Mouse (Mus musculus) forebrain, embryonic 16.5 days (tissue): ENCODE data around the gene Accs. TPM values are rescaled to one million over a fixed set of nuclear protein-coding genes. Genes with fewer than 3 reads are reported as not detected.

Experiments
- ATAC-seq: fragments of 200-750 bp; cut with Nextera tagmentation; 2 replicates; pipeline ENCODE4 v1.8.0; 2017; ENCODE audit warnings: mild to moderate bottlenecking, moderate library complexity
- H3K27ac ChIP-seq: fragments of 300-500 bp; sonication (generic); 2 replicates; pipeline ENCODE4 v1.5.1; 2014; ENCODE audit warnings: low read length, control low read depth
- H3K27me3 ChIP-seq: fragments of 300-500 bp; sonication (generic); replicated peaks from 2 replicates; pipeline ENCODE4 v1.6.1; 2014; ENCODE audit warnings: low read length; ENCODE audit not compliant: control insufficient read depth, insufficient read depth
- H3K36me3 ChIP-seq: fragments of 300-500 bp; sonication (generic); 2 replicates; pipeline ENCODE4 v1.6.1; 2014; ENCODE audit not compliant: control insufficient read depth, insufficient read depth
- H3K4me1 ChIP-seq: fragments of 300-500 bp; sonication (generic); replicated peaks from 2 replicates; pipeline ENCODE4 v1.6.1; 2014; ENCODE audit warnings: low read length; ENCODE audit not compliant: control insufficient read depth, insufficient read depth
- H3K4me2 ChIP-seq: fragments of 300-500 bp; sonication (generic); 2 replicates; pipeline ENCODE4 v1.6.1; 2014; ENCODE audit warnings: mild to moderate bottlenecking, low read length, control low read depth
- H3K4me3 ChIP-seq: fragments of 300-500 bp; sonication (generic); replicated peaks from 2 replicates; pipeline ENCODE4 v1.5.1; 2014; ENCODE audit warnings: mild to moderate bottlenecking, low read length, control low read depth
- H3K9ac ChIP-seq: fragments of 300-500 bp; sonication (generic); replicated peaks from 2 replicates; pipeline ENCODE4 v1.6.1; 2014; ENCODE audit warnings: low read depth, low read length, control low read depth
- H3K9me3 ChIP-seq: fragments of 300-500 bp; sonication (generic); 2 replicates; pipeline ENCODE4 v1.6.1; 2016; ENCODE audit warnings: low read length; ENCODE audit not compliant: control insufficient read depth
- WGBS: fragments of 180-500 bp; shearing (Covaris S2); extraction: QIAGEN DNeasy Blood & Tissue Kit; methylation state at CpG from one replicate; pipeline ENCODE4 v1.1.7; 2014; 5-methylcytosine and 5-hydroxymethylcytosine counted together
- polyA plus RNA-seq: library from polyadenylated mRNA; unstranded; fragments of >200 nt; fragmentation: Nextera tagmentation; extraction: Ambion mirVana; gene quantifications from 2 replicates; pipeline ENCODE4 v1.2.1, GENCODE M21; 2015

The Accs gene
- polyA plus RNA-seq, 1 experiment from 2014 or later: 7.2 TPM

DNA sequence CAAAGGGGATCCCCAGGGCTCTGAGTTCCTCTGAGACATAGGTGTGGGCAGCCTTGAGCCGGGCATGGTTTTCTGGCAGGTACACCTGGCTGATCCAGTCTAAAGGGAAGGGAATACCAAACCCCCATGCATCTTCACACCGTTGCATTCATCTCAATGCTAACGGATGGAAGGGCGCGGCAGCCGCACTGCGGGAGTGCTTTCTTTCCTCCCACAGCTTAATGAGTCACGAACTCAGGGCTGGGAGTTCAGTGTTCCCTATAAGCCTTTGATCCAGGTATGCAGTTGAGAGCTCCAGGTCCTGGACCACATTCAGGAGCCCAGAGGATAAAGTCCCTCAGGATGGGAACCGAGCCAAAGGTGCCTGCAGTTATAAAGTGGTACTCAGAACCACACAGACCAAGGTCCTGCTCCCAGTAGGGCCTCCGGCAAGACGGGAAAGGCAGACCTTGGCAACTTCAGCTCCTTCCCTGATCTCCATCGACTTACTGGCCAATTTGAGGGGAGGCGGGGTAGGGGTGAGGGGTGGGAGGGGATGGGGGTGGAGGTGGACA is 13.4 kb downstream of the Accs start:
- H3K4me1 ChIP-seq: no peaks in the 10 kb centered on the region
- ATAC-seq: no peak
- no peak overlapping the region for H3K27ac ChIP-seq
- H3K27me3 ChIP-seq: no peaks in the 10 kb centered on the region
- H3K4me2 ChIP-seq: no peak overlapping the region
- no peak overlapping the region for H3K4me3 ChIP-seq
- peaks cover 3% of the 10 kb centered on the region; the same call in 1 of the 2 replicates for H3K9me3 ChIP-seq
- no peak overlapping the region for H3K9ac ChIP-seq
- WGBS: 69% methylated on average over 13 of the region's 13 CpGs
- peaks cover 17% of the 10 kb centered on the region for H3K36me3 ChIP-seq

DNA sequence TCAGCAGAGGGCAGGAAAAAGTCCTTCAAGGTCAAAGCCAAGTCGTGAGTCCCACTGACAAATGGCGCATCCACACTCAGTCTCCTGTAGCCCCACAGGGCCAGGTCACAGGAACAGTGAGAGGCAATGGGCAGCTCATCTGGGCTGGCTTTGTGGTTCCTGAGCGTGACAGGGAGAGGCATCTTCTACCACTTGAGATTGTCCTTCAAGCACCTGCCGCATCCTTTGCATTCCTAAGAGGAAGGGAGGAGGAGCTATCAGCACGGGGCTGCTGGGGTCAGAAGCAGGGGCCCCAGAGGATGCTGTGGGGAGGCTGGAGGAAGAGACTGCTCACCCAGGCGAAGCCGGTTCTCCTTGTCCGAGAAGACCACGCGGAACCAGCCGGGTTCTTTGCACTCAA is 14.1 kb downstream of the Accs start:
- no peak overlapping the region for H3K4me3 ChIP-seq
- WGBS: 80% methylated on average over 11 of the region's 11 CpGs
- H3K36me3 ChIP-seq: peaks cover 10% of the 10 kb centered on the region
- H3K27ac ChIP-seq: no peak overlapping the region
- H3K4me1 ChIP-seq: no peaks in the 10 kb centered on the region
- H3K9me3 ChIP-seq: peaks cover 1% of the 10 kb centered on the region; the same call in 1 of the 2 replicates
- no peak for ATAC-seq
- H3K9ac ChIP-seq: no peak overlapping the region
- H3K4me2 ChIP-seq: no peak overlapping the region
- no peaks in the 10 kb centered on the region for H3K27me3 ChIP-seq

DNA sequence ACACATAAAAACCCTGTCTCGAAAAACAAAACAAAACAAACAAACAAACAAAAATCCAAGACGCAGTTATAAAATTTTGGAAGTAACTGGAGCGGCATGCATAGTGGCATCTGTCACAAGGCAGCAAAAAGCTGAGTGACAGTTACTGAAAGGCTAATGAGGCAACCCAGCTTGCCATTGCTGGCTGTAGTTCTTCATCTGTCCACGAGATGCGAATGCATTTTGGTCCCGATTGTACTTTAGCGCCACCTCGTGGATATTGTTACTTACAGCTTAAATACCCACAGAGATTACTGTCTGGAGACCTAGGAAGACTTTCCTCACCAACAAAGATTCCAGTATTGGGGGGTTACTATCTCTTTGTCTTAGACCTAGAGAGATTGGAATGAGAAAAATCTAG is 26.2 kb downstream of the Accs start:
- H3K27me3 ChIP-seq: no peaks in the 10 kb centered on the region
- no peaks in the 10 kb centered on the region for H3K9me3 ChIP-seq
- no peaks in the 10 kb centered on the region for H3K36me3 ChIP-seq
- no peak overlapping the region for H3K9ac ChIP-seq
- peak; percentile 18 for ATAC-seq
- H3K27ac ChIP-seq: no peak overlapping the region
- no peak overlapping the region for H3K4me2 ChIP-seq
- H3K4me3 ChIP-seq: no peak overlapping the region
- H3K4me1 ChIP-seq: peaks cover 10% of the 10 kb centered on the region
- WGBS: 12% methylated on average over 8 of the region's 8 CpGs

DNA sequence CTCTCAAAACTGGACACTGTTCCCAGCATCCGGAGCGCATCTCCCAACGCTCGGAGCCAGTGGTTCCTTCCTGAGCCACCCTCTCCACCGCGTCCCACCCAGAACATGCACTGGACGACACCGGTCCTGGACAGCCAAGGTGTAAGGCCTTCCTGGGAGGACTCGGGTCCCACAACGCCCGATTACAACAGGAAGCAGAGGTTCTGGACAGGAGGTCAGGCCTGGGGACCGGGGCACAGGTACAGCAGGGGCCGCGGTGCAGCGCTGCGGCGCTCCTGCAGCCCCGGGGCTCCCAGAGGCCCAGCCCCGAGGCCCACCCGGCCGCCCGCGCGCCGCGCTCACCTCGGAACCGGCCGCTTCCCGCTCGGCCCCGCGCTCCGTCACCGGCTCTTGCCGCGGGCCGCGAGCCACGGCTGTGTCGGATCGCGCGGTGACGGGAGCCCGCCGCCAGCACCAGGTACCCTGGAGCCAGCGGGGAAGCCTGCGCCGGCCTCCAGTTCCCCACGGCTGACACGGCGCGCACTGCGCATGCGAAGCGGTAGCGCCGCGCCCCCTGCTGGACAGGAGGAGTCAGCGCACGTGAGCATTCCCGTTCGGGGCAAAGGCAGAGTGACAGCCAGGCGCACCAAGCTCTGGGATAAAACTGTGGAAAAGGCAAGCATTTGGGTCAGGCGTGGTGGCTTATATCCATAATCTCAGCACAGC is 27.5 kb downstream of the Accs start, which contains the start of gene Ext2:
Gene Ext2 (minus strand): TSS at position 524 of the 705 bp plus-strand sequence.
- H3K9ac ChIP-seq: peak within 1 kb of the TSS; percentile 95
- peak within 1 kb of the TSS; percentile 38; the same call in 1 of the 2 replicates for H3K27ac ChIP-seq
- no peaks in the 10 kb centered on the region for H3K36me3 ChIP-seq
- no peaks in the 10 kb centered on the region for H3K27me3 ChIP-seq
- peaks cover 10% of the 10 kb centered on the region for H3K4me1 ChIP-seq
- peak; percentile 94 for ATAC-seq
- H3K4me2 ChIP-seq: peak within 1 kb of the TSS; percentile 53
- WGBS: 0% methylated on average over 54 of the region's 66 CpGs
- H3K4me3 ChIP-seq: peak within 1 kb of the TSS; percentile 68
- H3K9me3 ChIP-seq: no peaks in the 10 kb centered on the region

DNA sequence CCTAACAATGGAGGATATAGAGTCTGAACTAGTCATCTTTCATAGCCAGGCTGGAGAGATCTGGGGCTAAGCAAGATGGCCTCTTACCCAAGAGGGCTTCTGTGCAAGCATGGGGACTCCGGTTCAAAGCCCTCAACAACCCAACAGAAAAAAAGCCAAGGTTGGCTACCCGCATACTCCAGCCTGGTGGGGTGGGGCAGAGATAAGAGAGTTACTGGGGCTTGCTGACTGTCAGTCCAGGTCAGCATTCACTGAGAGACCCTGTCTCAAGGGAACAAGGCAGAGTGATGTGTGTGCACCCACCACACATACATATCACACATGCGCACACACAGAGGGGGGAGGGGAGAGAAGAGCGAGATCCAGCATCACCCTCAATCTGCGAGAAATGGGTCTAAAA is 32.0 kb downstream of the Accs start:
- Histone ChIP-seq H3K4me1 (peaks cover 10% of the 10 kb centered on the region), H3K4me3 (no peak overlapping the region), H3K27me3 (no peaks in the 10 kb centered on the region), H3K27ac (no peak overlapping the region), H3K9me3 (no peaks in the 10 kb centered on the region), H3K4me2 (no peak overlapping the region), H3K36me3 (peaks cover 3% of the 10 kb centered on the region; the same call in 1 of the 2 replicates), H3K9ac (no peak overlapping the region)
- no peak for ATAC-seq
- 97% methylated on average over 5 of the region's 5 CpGs for WGBS

DNA sequence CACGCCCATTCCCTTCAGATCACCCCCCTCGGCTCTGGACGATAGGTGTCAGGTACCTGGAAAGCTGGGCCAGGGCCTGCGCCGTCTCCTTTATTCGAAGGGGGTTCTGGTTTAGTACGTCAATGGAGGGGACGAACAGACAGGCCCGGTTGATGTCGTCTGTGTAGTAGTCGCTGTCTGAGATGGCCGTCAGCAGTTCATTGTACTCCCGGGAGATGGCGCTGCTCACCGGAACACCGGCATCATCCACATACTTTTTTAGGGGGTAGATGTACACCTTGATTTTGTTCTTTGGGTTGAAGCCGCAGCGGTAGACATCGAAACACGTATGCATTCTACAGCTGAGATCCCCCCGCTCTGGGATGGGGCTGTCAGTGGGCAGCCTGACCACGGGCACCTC is 36.4 kb downstream of the Accs start:
- no peak for ATAC-seq
- Histone ChIP-seq H3K9ac (no peak overlapping the region), H3K27me3 (no peaks in the 10 kb centered on the region), H3K4me1 (no peaks in the 10 kb centered on the region), H3K9me3 (no peaks in the 10 kb centered on the region), H3K4me2 (no peak overlapping the region), H3K27ac (no peak overlapping the region), H3K36me3 (peaks cover 11% of the 10 kb centered on the region), H3K4me3 (no peak overlapping the region)
- WGBS: 93% methylated on average over 22 of the region's 22 CpGs

DNA sequence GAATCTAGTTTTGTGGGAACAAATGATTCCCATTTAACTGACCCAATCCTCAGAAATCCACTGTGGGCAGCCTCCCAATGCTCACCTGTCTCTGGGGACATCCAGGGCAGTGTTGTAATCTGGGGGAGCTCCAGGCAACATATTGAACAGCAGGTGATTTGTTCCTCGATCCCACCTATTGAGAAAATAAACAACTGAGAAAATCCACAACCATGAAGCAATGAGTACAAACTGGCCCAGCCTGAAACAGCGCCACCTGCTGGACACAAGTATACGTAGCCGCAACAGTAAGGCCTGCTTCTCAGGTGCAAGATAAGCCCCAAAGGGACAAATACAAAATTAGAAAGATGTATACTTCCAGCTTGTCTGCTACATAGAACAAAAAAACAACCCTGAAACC is 37.9 kb downstream of the Accs start:
- H3K9me3 ChIP-seq: no peaks in the 10 kb centered on the region
- no peak overlapping the region for H3K9ac ChIP-seq
- H3K4me1 ChIP-seq: no peaks in the 10 kb centered on the region
- 27% methylated on average over 4 of the region's 4 CpGs for WGBS
- no peak overlapping the region for H3K27ac ChIP-seq
- no peak overlapping the region for H3K4me2 ChIP-seq
- H3K4me3 ChIP-seq: no peak overlapping the region
- peaks cover 11% of the 10 kb centered on the region for H3K36me3 ChIP-seq
- no peaks in the 10 kb centered on the region for H3K27me3 ChIP-seq
- ATAC-seq: no peak

DNA sequence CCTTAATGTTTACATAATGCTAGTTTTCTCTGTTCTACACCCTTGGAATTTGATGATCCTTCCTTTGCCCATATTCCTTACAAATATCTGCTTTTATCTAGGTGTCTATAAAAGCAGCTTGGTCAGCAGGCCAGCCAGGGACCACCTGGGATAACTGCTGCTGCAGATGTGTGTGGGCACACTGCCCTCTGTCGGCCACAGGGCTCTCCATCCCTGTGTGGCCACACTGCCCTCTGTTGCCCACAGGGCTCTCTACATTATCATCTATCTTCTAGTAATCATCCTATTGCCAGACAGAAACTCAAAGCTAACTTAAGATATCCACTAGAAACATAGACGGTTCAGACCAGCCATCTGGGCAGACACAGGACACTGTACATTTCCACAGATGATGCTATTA is 39.8 kb downstream of the Accs start:
- H3K4me3 ChIP-seq: no peak overlapping the region
- 7% methylated on average over 2 of the region's 2 CpGs for WGBS
- no peak for ATAC-seq
- H3K27me3 ChIP-seq: no peaks in the 10 kb centered on the region
- H3K4me1 ChIP-seq: no peaks in the 10 kb centered on the region
- no peak overlapping the region for H3K4me2 ChIP-seq
- H3K9ac ChIP-seq: no peak overlapping the region
- H3K27ac ChIP-seq: no peak overlapping the region
- H3K36me3 ChIP-seq: peaks cover 23% of the 10 kb centered on the region
- no peaks in the 10 kb centered on the region for H3K9me3 ChIP-seq

DNA sequence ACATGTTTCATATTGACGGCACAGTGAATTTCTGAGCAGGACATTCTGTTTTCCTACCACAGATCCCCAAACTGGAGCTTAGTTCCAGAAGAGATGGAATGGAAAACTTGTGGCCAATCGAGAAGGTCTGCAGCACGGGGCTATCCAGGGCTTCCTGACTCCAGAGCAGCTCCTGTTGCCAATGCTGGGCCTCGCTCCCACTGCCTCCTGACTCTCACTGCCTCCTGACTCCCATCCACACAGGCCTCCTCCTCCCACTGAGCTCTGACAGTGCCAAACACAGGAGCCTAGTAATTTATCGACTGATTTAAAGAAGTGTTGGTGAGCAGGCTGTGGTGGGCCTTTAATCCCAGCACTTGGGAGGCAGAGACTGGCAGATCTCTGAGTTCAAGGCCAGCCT is 41.7 kb downstream of the Accs start:
- H3K4me3 ChIP-seq: no peak overlapping the region
- H3K36me3 ChIP-seq: peaks cover 24% of the 10 kb centered on the region
- H3K4me1 ChIP-seq: no peaks in the 10 kb centered on the region
- no peak overlapping the region for H3K27ac ChIP-seq
- no peak overlapping the region for H3K9ac ChIP-seq
- H3K4me2 ChIP-seq: no peak overlapping the region
- H3K27me3 ChIP-seq: no peaks in the 10 kb centered on the region
- no peak for ATAC-seq
- H3K9me3 ChIP-seq: no peaks in the 10 kb centered on the region
- WGBS: 92% methylated on average over 5 of the region's 5 CpGs
